Mouse (Mus musculus): ENCODE data around the gene Smarcd3. TPM values are rescaled to one million over a fixed set of nuclear protein-coding genes. Genes with fewer than 3 reads are reported as not detected.

Gene Smarcd3
- 1.3 TPM for polyA plus RNA-seq (2014; fragmentation: Illumina TruSeq; extraction: RNeasy Lipid Tissue Mini Kit (QIAGEN cat#74804); ENCODE audit: low read depth, low replicate concordance)

GRCm38 (mm10) chr5:24623986-24624821 is at the start of gene Smarcd3:
Gene Smarcd3 (minus strand): TSS chr5:24624411.

DNA sequence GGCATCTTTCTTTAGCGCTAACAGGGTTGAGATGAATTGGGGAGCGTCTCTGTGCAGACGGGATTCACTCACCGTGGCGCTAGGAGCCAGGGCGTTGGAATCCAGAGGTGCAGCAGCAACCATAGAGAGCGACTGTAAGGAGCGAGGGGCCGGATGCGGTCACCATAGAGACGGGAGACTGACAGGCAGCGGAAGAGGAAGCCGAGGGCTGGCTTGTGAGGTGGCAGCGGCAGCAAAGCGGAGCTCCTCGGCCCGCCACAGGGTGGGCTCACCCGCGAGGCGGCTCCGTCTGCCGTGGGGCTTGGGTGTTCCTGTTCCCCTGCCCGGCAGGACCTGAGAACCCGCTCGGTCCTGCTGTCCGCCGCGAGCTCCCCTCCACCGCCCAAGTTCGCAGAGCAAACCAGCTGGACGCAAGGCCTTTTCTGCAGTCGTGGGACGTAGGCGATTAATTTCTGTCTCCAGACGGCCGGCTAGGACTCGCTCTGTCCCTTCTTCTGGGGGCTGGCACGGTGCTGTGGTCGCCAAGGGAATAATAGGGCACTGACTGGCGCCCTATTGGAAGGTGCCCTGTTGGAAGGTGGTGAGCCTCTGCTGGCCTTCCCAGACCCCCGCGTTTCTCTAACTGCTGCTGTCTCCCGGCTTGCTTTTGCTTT is 37.5 kb downstream of the Smarcd3 start, which contains the start of gene Chpf2:
Gene Chpf2, plus strand, starts transcription at position 195 of the 653 bp plus-strand sequence.

GRCm38 (mm10) chr5:24577183-24577929 is 46.9 kb downstream of the Smarcd3 start, which contains the start of gene Abcf2:
Gene Abcf2 (minus strand): TSS chr5:24577467.

GRCm38 (mm10) chr5:24556709-24557108 is 67.5 kb downstream of the Smarcd3 start, which contains the start of gene 4931409K22Rik:
Gene 4931409K22Rik (minus strand): TSS chr5:24556809.

Other genes with a start within 250 kb of the Smarcd3 start
- 0.13 TPM for gene Atg9b, start 232.3 kb downstream of the Smarcd3 start, polyA plus RNA-seq (2014; fragmentation: Illumina TruSeq; extraction: RNeasy Lipid Tissue Mini Kit (QIAGEN cat#74804); ENCODE audit: low read depth, low replicate concordance)
- gene Abcb8, start 230.7 kb downstream of the Smarcd3 start, polyA plus RNA-seq (2014; fragmentation: Illumina TruSeq; extraction: RNeasy Lipid Tissue Mini Kit (QIAGEN cat#74804); ENCODE audit: low read depth, low replicate concordance) = 2.8 TPM
- gene Asic3, start 211.0 kb downstream of the Smarcd3 start, polyA plus RNA-seq (2014; fragmentation: Illumina TruSeq; extraction: RNeasy Lipid Tissue Mini Kit (QIAGEN cat#74804); ENCODE audit: low read depth, low replicate concordance) = 0.17 TPM
- gene Cdk5, start 200.9 kb downstream of the Smarcd3 start, polyA plus RNA-seq (2014; fragmentation: Illumina TruSeq; extraction: RNeasy Lipid Tissue Mini Kit (QIAGEN cat#74804); ENCODE audit: low read depth, low replicate concordance) = 15.1 TPM
- 4.1 TPM for gene Slc4a2, start 200.6 kb downstream of the Smarcd3 start, polyA plus RNA-seq (2014; fragmentation: Illumina TruSeq; extraction: RNeasy Lipid Tissue Mini Kit (QIAGEN cat#74804); ENCODE audit: low read depth, low replicate concordance)
- gene Fastk, start 179.1 kb downstream of the Smarcd3 start, polyA plus RNA-seq (2014; fragmentation: Illumina TruSeq; extraction: RNeasy Lipid Tissue Mini Kit (QIAGEN cat#74804); ENCODE audit: low read depth, low replicate concordance) = 4.1 TPM
- 0.14 TPM for gene Tmub1, start 176.6 kb downstream of the Smarcd3 start, polyA plus RNA-seq (2014; fragmentation: Illumina TruSeq; extraction: RNeasy Lipid Tissue Mini Kit (QIAGEN cat#74804); ENCODE audit: low read depth, low replicate concordance)
- gene Agap3, start 172.2 kb downstream of the Smarcd3 start, polyA plus RNA-seq (2014; fragmentation: Illumina TruSeq; extraction: RNeasy Lipid Tissue Mini Kit (QIAGEN cat#74804); ENCODE audit: low read depth, low replicate concordance) = 1.8 TPM
- gene Gbx1, start 97.2 kb downstream of the Smarcd3 start, polyA plus RNA-seq (2014; fragmentation: Illumina TruSeq; extraction: RNeasy Lipid Tissue Mini Kit (QIAGEN cat#74804); ENCODE audit: low read depth, low replicate concordance) = 0.07 TPM
- gene Asb10, start 83.4 kb downstream of the Smarcd3 start, polyA plus RNA-seq (2014; fragmentation: Illumina TruSeq; extraction: RNeasy Lipid Tissue Mini Kit (QIAGEN cat#74804); ENCODE audit: low read depth, low replicate concordance) = not detected
- 88.2 TPM for gene 4931409K22Rik, start 67.6 kb downstream of the Smarcd3 start, polyA plus RNA-seq (2014; fragmentation: Illumina TruSeq; extraction: RNeasy Lipid Tissue Mini Kit (QIAGEN cat#74804); ENCODE audit: low read depth, low replicate concordance)
- 67.3 TPM for gene Abcf2, start 46.9 kb downstream of the Smarcd3 start, polyA plus RNA-seq (2014; fragmentation: Illumina TruSeq; extraction: RNeasy Lipid Tissue Mini Kit (QIAGEN cat#74804); ENCODE audit: low read depth, low replicate concordance)
- gene Chpf2, start 37.7 kb downstream of the Smarcd3 start, polyA plus RNA-seq (2014; fragmentation: Illumina TruSeq; extraction: RNeasy Lipid Tissue Mini Kit (QIAGEN cat#74804); ENCODE audit: low read depth, low replicate concordance) = 0.48 TPM
- 51.6 TPM for gene Nub1, start 61.1 kb upstream of the Smarcd3 start, polyA plus RNA-seq (2014; fragmentation: Illumina TruSeq; extraction: RNeasy Lipid Tissue Mini Kit (QIAGEN cat#74804); ENCODE audit: low read depth, low replicate concordance)
- 0.08 TPM for gene Wdr86, start 106.3 kb upstream of the Smarcd3 start, polyA plus RNA-seq (2014; fragmentation: Illumina TruSeq; extraction: RNeasy Lipid Tissue Mini Kit (QIAGEN cat#74804); ENCODE audit: low read depth, low replicate concordance)
- not detected for gene Crygn, start 133.6 kb upstream of the Smarcd3 start, polyA plus RNA-seq (2014; fragmentation: Illumina TruSeq; extraction: RNeasy Lipid Tissue Mini Kit (QIAGEN cat#74804); ENCODE audit: low read depth, low replicate concordance)
- gene Rheb, start 218.2 kb upstream of the Smarcd3 start, polyA plus RNA-seq (2014; fragmentation: Illumina TruSeq; extraction: RNeasy Lipid Tissue Mini Kit (QIAGEN cat#74804); ENCODE audit: low read depth, low replicate concordance) = 87.5 TPM